Mouse (Mus musculus) neural tube, embryonic 12.5 days (tissue): ENCODE measurements at regions not wholly inside any gene's neighbourhood (a gene's known extent, or its start where the extent isn't known, plus 50 kb on each side); places are given as distances from the start of the nearest gene placed in this dataset.

Source experiments
- ATAC-seq: fragments of 200-750 bp; cut with Nextera tagmentation; 2 replicates; pipeline ENCODE4 v1.8.0; 2017; ENCODE audit warnings: low read depth, mild to moderate bottlenecking, moderate TSS enrichment, moderate library complexity; ENCODE audit not compliant: low FRiP score
- H3K27ac ChIP-seq: fragments of 300-500 bp; sonication (generic); 2 replicates; pipeline ENCODE4 v1.5.1; 2016
- H3K27me3 ChIP-seq: fragments of 300-500 bp; sonication (generic); replicated peaks from 2 replicates; pipeline ENCODE4 v1.6.1; 2016; ENCODE audit warnings: mild to moderate bottlenecking
- H3K36me3 ChIP-seq: fragments of 300-500 bp; sonication (generic); 2 replicates; pipeline ENCODE4 v1.6.1; 2016; ENCODE audit warnings: mild to moderate bottlenecking
- H3K4me1 ChIP-seq: fragments of 300-500 bp; sonication (generic); 2 replicates; pipeline ENCODE4 v1.6.1; 2016
- H3K4me2 ChIP-seq: fragments of 300-500 bp; sonication (generic); replicated peaks from 2 replicates; pipeline ENCODE4 v1.6.1; 2016; ENCODE audit warnings: mild to moderate bottlenecking
- H3K4me3 ChIP-seq: fragments of 300-500 bp; sonication (generic); 2 replicates; pipeline ENCODE4 v1.5.1; 2016
- H3K9ac ChIP-seq: fragments of 300-500 bp; sonication (generic); 2 replicates; pipeline ENCODE4 v1.6.1; 2016; ENCODE audit warnings: mild to moderate bottlenecking
- H3K9me3 ChIP-seq: fragments of 300-500 bp; sonication (generic); 2 replicates; pipeline ENCODE4 v1.6.1; 2016; ENCODE audit warnings: mild to moderate bottlenecking
- WGBS: fragments of 180-500 bp; shearing (Covaris S2); methylation state at CpG from one replicate; pipeline ENCODE4 v1.1.7; 2016; 5-methylcytosine and 5-hydroxymethylcytosine counted together

GRCm38 (mm10) chr14:54164874-54165273 is 89.0 kb downstream of the Dad1 start:
- Histone ChIP-seq H3K4me3 (no peak overlapping the region), H3K4me1 (no peaks in the 10 kb centered on the region), H3K27ac (no peak overlapping the region), H3K27me3 (no peaks in the 10 kb centered on the region), H3K9me3 (no peaks in the 10 kb centered on the region), H3K36me3 (no peaks in the 10 kb centered on the region), H3K9ac (no peak overlapping the region), H3K4me2 (no peak overlapping the region)
- WGBS = 77% methylated on average over 9 of the region's 9 CpGs
- no peak for ATAC-seq

GRCm38 (mm10) chr14:54161916-54162315 is 92.0 kb downstream of the Dad1 start:
- no peak overlapping the region for H3K4me3 ChIP-seq
- no peaks in the 10 kb centered on the region for H3K9me3 ChIP-seq
- no peaks in the 10 kb centered on the region for H3K4me1 ChIP-seq
- no peaks in the 10 kb centered on the region for H3K27me3 ChIP-seq
- no peak for ATAC-seq
- no peak overlapping the region for H3K4me2 ChIP-seq
- H3K9ac ChIP-seq = no peak overlapping the region
- no peaks in the 10 kb centered on the region for H3K36me3 ChIP-seq
- H3K27ac ChIP-seq = no peak overlapping the region
- 79% methylated on average over 8 of the region's 8 CpGs for WGBS

- Histone ChIP-seq H3K27ac (no peak overlapping the region), H3K9ac (no peak overlapping the region), H3K4me2 (no peak overlapping the region), H3K27me3 (no peaks in the 10 kb centered on the region), H3K4me3 (no peak overlapping the region), H3K36me3 (no peaks in the 10 kb centered on the region), H3K9me3 (no peaks in the 10 kb centered on the region), H3K4me1 (no peaks in the 10 kb centered on the region)
- ATAC-seq = no peak
- WGBS = 79% methylated on average over 7 of the region's 7 CpGs
These were observed 92.7 kb downstream of the Dad1 start for GRCm38 (mm10) chr14:54161206-54161605.

GRCm38 (mm10) chr14:54159816-54160215 is 94.1 kb downstream of the Dad1 start:
- no peak for ATAC-seq
- Histone ChIP-seq H3K9ac (no peak overlapping the region), H3K27me3 (no peaks in the 10 kb centered on the region), H3K27ac (no peak overlapping the region), H3K36me3 (no peaks in the 10 kb centered on the region), H3K4me2 (no peak overlapping the region), H3K4me1 (no peaks in the 10 kb centered on the region), H3K4me3 (no peak overlapping the region), H3K9me3 (no peaks in the 10 kb centered on the region)
- WGBS = 93% methylated on average over 7 of the region's 7 CpGs

- Histone ChIP-seq H3K9ac (no peak overlapping the region), H3K4me1 (no peaks in the 10 kb centered on the region), H3K36me3 (no peaks in the 10 kb centered on the region), H3K27ac (no peak overlapping the region), H3K4me2 (no peak overlapping the region), H3K4me3 (no peak overlapping the region), H3K9me3 (no peaks in the 10 kb centered on the region), H3K27me3 (no peaks in the 10 kb centered on the region)
- ATAC-seq = no peak
- WGBS = 85% methylated on average over 9 of the region's 9 CpGs
These were observed 95.5 kb downstream of the Dad1 start for GRCm38 (mm10) chr14:54158214-54158965.

- Histone ChIP-seq H3K9me3 (no peaks in the 10 kb centered on the region), H3K27ac (no peak overlapping the region), H3K27me3 (no peaks in the 10 kb centered on the region), H3K9ac (no peak overlapping the region), H3K4me1 (no peaks in the 10 kb centered on the region), H3K36me3 (no peaks in the 10 kb centered on the region), H3K4me3 (no peak overlapping the region), H3K4me2 (no peak overlapping the region)
- no peak for ATAC-seq
- 90% methylated on average over 6 of the region's 6 CpGs for whole genome bisulfite sequencing
These were observed 97.4 kb downstream of the Dad1 start for GRCm38 (mm10) chr14:54156536-54156935.

GRCm38 (mm10) chr14:54152485-54153235 is 101.2 kb downstream of the Dad1 start:
- H3K27me3 ChIP-seq = no peaks in the 10 kb centered on the region
- H3K36me3 ChIP-seq = no peaks in the 10 kb centered on the region
- no peaks in the 10 kb centered on the region for H3K9me3 ChIP-seq
- no peak overlapping the region for H3K9ac ChIP-seq
- ATAC-seq = no peak
- H3K4me3 ChIP-seq = no peak overlapping the region
- WGBS = 51% methylated on average over 6 of the region's 6 CpGs
- no peak overlapping the region for H3K27ac ChIP-seq
- no peaks in the 10 kb centered on the region for H3K4me1 ChIP-seq
- H3K4me2 ChIP-seq = no peak overlapping the region

GRCm38 (mm10) chr14:54151921-54152320 is 102.0 kb downstream of the Dad1 start:
- Histone ChIP-seq H3K27ac (no peak overlapping the region), H3K4me3 (no peak overlapping the region), H3K4me1 (no peaks in the 10 kb centered on the region), H3K4me2 (no peak overlapping the region), H3K27me3 (no peaks in the 10 kb centered on the region), H3K9me3 (no peaks in the 10 kb centered on the region), H3K9ac (no peak overlapping the region), H3K36me3 (no peaks in the 10 kb centered on the region)
- ATAC-seq = no peak
- WGBS = 91% methylated on average over 2 of the region's 2 CpGs

- Histone ChIP-seq H3K9me3 (no peaks in the 10 kb centered on the region), H3K27ac (no peak overlapping the region), H3K4me3 (no peak overlapping the region), H3K4me2 (no peak overlapping the region), H3K9ac (no peak overlapping the region), H3K4me1 (peaks cover 4% of the 10 kb centered on the region; the same call in 1 of the 2 replicates), H3K27me3 (no peaks in the 10 kb centered on the region), H3K36me3 (no peaks in the 10 kb centered on the region)
- no peak for ATAC-seq
- 89% methylated on average over 3 of the region's 3 CpGs for WGBS
These were observed 102.6 kb downstream of the Dad1 start for GRCm38 (mm10) chr14:54151272-54151671.

- no peaks in the 10 kb centered on the region for H3K9me3 ChIP-seq
- no peaks in the 10 kb centered on the region for H3K27me3 ChIP-seq
- no peak overlapping the region for H3K4me2 ChIP-seq
- no peak overlapping the region for H3K27ac ChIP-seq
- no peak overlapping the region for H3K9ac ChIP-seq
- H3K36me3 ChIP-seq = no peaks in the 10 kb centered on the region
- H3K4me1 ChIP-seq = peaks cover 11% of the 10 kb centered on the region; the same call in 1 of the 2 replicates
- ATAC-seq = no peak
- no peak overlapping the region for H3K4me3 ChIP-seq
- WGBS = 89% methylated on average over 5 of the region's 5 CpGs
These were observed 103.7 kb downstream of the Dad1 start for GRCm38 (mm10) chr14:54150221-54150620.

GRCm38 (mm10) chr14:54148626-54149025 is 105.3 kb downstream of the Dad1 start:
- H3K9me3 ChIP-seq = no peaks in the 10 kb centered on the region
- H3K4me2 ChIP-seq = no peak overlapping the region
- no peaks in the 10 kb centered on the region for H3K27me3 ChIP-seq
- no peak overlapping the region for H3K27ac ChIP-seq
- no peak overlapping the region for H3K9ac ChIP-seq
- ATAC-seq = no peak
- no peaks in the 10 kb centered on the region for H3K36me3 ChIP-seq
- H3K4me3 ChIP-seq = no peak overlapping the region
- peaks cover 11% of the 10 kb centered on the region; the same call in 1 of the 2 replicates for H3K4me1 ChIP-seq
- WGBS = 91% methylated on average over 10 of the region's 10 CpGs

GRCm38 (mm10) chr14:54148121-54148520 is 105.8 kb downstream of the Dad1 start:
- Histone ChIP-seq H3K36me3 (no peaks in the 10 kb centered on the region), H3K4me2 (no peak overlapping the region), H3K27ac (no peak overlapping the region), H3K9ac (no peak overlapping the region), H3K4me1 (peaks cover 11% of the 10 kb centered on the region; the same call in 1 of the 2 replicates), H3K27me3 (no peaks in the 10 kb centered on the region), H3K4me3 (no peak overlapping the region), H3K9me3 (no peaks in the 10 kb centered on the region)
- 93% methylated on average over 4 of the region's 4 CpGs for WGBS
- ATAC-seq = no peak
